8 mouse cellular contexts compared by ENCODE assay signal in genomic region chr6:128363007-128363825, GRCm38 (mm10). TPM values are rescaled to one million over a fixed set of nuclear protein-coding genes. Genes with fewer than 3 reads are reported as not detected.
A peak's percentile ranks its signal among the peaks of the same experiment; 100 is the strongest.
DNase-seq lines count a peak whose midpoint lies in the region; ATAC-seq and TF ChIP-seq lines count a peak whose summit lies in the region.

No protein-coding gene starts in this region.

- H3K27ac ChIP-seq in lung, embryonic 14.5 days (ENCODE audit: low read depth), result peak overlapping the region; percentile 96
- peak overlapping the region; percentile 94 for H3K27ac ChIP-seq in liver, postnatal 0 days (ENCODE audit: low read depth)
- H3K27ac ChIP-seq in stomach, postnatal 0 days (replicated peaks), result peak overlapping the region; percentile 97

- peaks cover 20% of the 10 kb centered on the region for H3K4me1 ChIP-seq in lung, embryonic 14.5 days (ENCODE audit: insufficient read depth)
- H3K4me1 ChIP-seq in liver, postnatal 0 days (ENCODE audit: insufficient read depth), result peaks cover 19% of the 10 kb centered on the region
- H3K4me1 ChIP-seq in stomach, postnatal 0 days (replicated peaks; ENCODE audit: control insufficient read depth, insufficient read depth), result peaks cover 2% of the 10 kb centered on the region; the same call in 1 of the 2 replicates

- no peaks in the 10 kb centered on the region for H3K27me3 ChIP-seq in lung, embryonic 14.5 days (ENCODE audit: insufficient read depth, low read length)
- no peaks in the 10 kb centered on the region for H3K27me3 ChIP-seq in liver, postnatal 0 days (ENCODE audit: insufficient read depth, low read length)
- H3K27me3 ChIP-seq in stomach, postnatal 0 days (ENCODE audit: control insufficient read depth, insufficient read depth, low read length), result no peaks in the 10 kb centered on the region

- TF ChIP-seq CTCF in lung, embryonic 14.5 days (IDR thresholded peaks at IDR 0.05; ENCODE audit: low read depth), result no peak
- TF ChIP-seq CTCF in liver, postnatal 0 days (IDR thresholded peaks at IDR 0.05; ENCODE audit: low read depth), result no peak
- TF ChIP-seq CTCF in stomach, postnatal 0 days (IDR thresholded peaks at IDR 0.05; ENCODE audit: low read depth), result no peak

- peaks cover 48% of the 10 kb centered on the region for H3K36me3 ChIP-seq in lung, embryonic 14.5 days (ENCODE audit: insufficient read depth)
- peaks cover 26% of the 10 kb centered on the region for H3K36me3 ChIP-seq in liver, postnatal 0 days (replicated peaks; ENCODE audit: insufficient read depth, low read length)
- peaks cover 2% of the 10 kb centered on the region for H3K36me3 ChIP-seq in stomach, postnatal 0 days (ENCODE audit: control insufficient read depth, insufficient read depth, low read length)

- peak; percentile 72 for DNase-seq in lung, embryonic 14.5 days
- no peak for DNase-seq in lung, adult 18-20 months
- peak; percentile 20 for DNase-seq in brain, adult 2 months (ENCODE audit: low read depth, low spot score)
- DNase-seq in gonadal fat pad, adult 2 months (ENCODE audit: low read depth), result peak; percentile 80
- no peak for DNase-seq in liver, postnatal 0 days
- DNase-seq in stomach, postnatal 0 days (ENCODE audit: low spot score), result no peak
- no peak for DNase-seq in right cerebral cortex, postnatal 36 days (ENCODE audit: low spot score in 2 of 2)
- DNase-seq in adrenal gland, adult 18-20 months (ENCODE audit: low spot score in 2 of 2), result no peak

- H3K9me3 ChIP-seq in lung, embryonic 14.5 days (ENCODE audit: low read depth, low read length), result no peaks in the 10 kb centered on the region
- H3K9me3 ChIP-seq in liver, postnatal 0 days (ENCODE audit: low read length), result no peaks in the 10 kb centered on the region
- H3K9me3 ChIP-seq in stomach, postnatal 0 days (ENCODE audit: control insufficient read depth, low read length), result no peaks in the 10 kb centered on the region

- ATAC-seq in lung, embryonic 14.5 days (ENCODE audit: insufficient read depth), result peak; percentile 21
- ATAC-seq in liver, postnatal 0 days, result peak; percentile 32
- ATAC-seq in stomach, postnatal 0 days (ENCODE audit: low FRiP score, low TSS enrichment), result no peak; the same call in 1 of the 2 replicates

- peak overlapping the region; percentile 88 for H3K4me3 ChIP-seq in lung, embryonic 14.5 days (ENCODE audit: low read depth, low read length)
- peak overlapping the region; percentile 96 for H3K4me3 ChIP-seq in liver, postnatal 0 days (ENCODE audit: low read depth, low read length)
- H3K4me3 ChIP-seq in stomach, postnatal 0 days (ENCODE audit: low read depth, low read length), result peak overlapping the region; percentile 89

- WGBS in lung, embryonic 14.5 days, result under 1% methylated on average over 43 of the region's 46 CpGs
- 5% methylated on average over 40 of the region's 46 CpGs for WGBS in liver, postnatal 0 days (ENCODE audit: insufficient replicate concordance)
- WGBS in stomach, postnatal 0 days, result under 1% methylated on average over 30 of the region's 46 CpGs

- peak overlapping the region; percentile 83 for H3K4me2 ChIP-seq in lung, embryonic 14.5 days
- H3K4me2 ChIP-seq in liver, postnatal 0 days (ENCODE audit: low read depth, low read length), result peak overlapping the region; percentile 97
- H3K4me2 ChIP-seq in stomach, postnatal 0 days (replicated peaks; ENCODE audit: low read depth), result peak overlapping the region; percentile 87

- no peak for TF ChIP-seq EP300 in liver, postnatal 0 days (IDR thresholded peaks at IDR 0.05; ENCODE audit: low read depth)
- TF ChIP-seq EP300 in stomach, postnatal 0 days (optimal IDR thresholded peaks at IDR 0.05), result no peak

- H3K9ac ChIP-seq in lung, embryonic 14.5 days, result peak overlapping the region; percentile 90
- H3K9ac ChIP-seq in liver, postnatal 0 days (replicated peaks), result peak overlapping the region; percentile 97
- H3K9ac ChIP-seq in stomach, postnatal 0 days (ENCODE audit: low read length), result peak overlapping the region; percentile 91

RNA-seq across cellular contexts. Expression of gene Foxm1, which starts 0.4 kb away (rescaled TPM):
- polyA plus RNA-seq in lung, embryonic 14.5 days (2014; fragmentation: Nextera tagmentation; extraction: Ambion mirVana), result 55.0 and 56.7 TPM in 2 replicates
- 3.0 and 4.5 TPM in 2 replicates for polyA plus RNA-seq in gonadal fat pad, adult 2 months (2012; rRNA removed)
- polyA plus RNA-seq in liver, postnatal 0 days (2015; fragmentation: Nextera tagmentation; extraction: Ambion mirVana), result 5.5 and 5.7 TPM in 2 replicates
- polyA plus RNA-seq in stomach, postnatal 0 days (2015; fragmentation: Nextera tagmentation; extraction: Ambion mirVana), result 5.4 and 5.7 TPM in 2 replicates
- 1 to 10 TPM; 1.8 to 1.9 TPM for total RNA-seq in adrenal gland, adult 18-20 months (2021)

RNA-seq across cellular contexts. Expression of gene Rhno1, which starts 0.5 kb away (rescaled TPM):
- 134 and 144 TPM in 2 replicates for polyA plus RNA-seq in lung, embryonic 14.5 days (2014; fragmentation: Nextera tagmentation; extraction: Ambion mirVana)
- 6.7 and 10.2 TPM in 2 replicates for polyA plus RNA-seq in gonadal fat pad, adult 2 months (2012; rRNA removed)
- polyA plus RNA-seq in liver, postnatal 0 days (2015; fragmentation: Nextera tagmentation; extraction: Ambion mirVana), result 30.0 and 31.3 TPM in 2 replicates
- 39.1 and 41.0 TPM in 2 replicates for polyA plus RNA-seq in stomach, postnatal 0 days (2015; fragmentation: Nextera tagmentation; extraction: Ambion mirVana)
- total RNA-seq in adrenal gland, adult 18-20 months (2021), result 10 to 100 TPM; 13.9 to 15.3 TPM

RNA-seq across cellular contexts. Expression of gene Tulp3, which starts 7.6 kb away (rescaled TPM):
- 22.0 and 23.1 TPM in 2 replicates for polyA plus RNA-seq in lung, embryonic 14.5 days (2014; fragmentation: Nextera tagmentation; extraction: Ambion mirVana)
- polyA plus RNA-seq in gonadal fat pad, adult 2 months (2012; rRNA removed), result 15.5 and 18.7 TPM in 2 replicates
- polyA plus RNA-seq in liver, postnatal 0 days (2015; fragmentation: Nextera tagmentation; extraction: Ambion mirVana), result 0.81 and 1.2 TPM in 2 replicates
- 5.0 and 5.3 TPM in 2 replicates for polyA plus RNA-seq in stomach, postnatal 0 days (2015; fragmentation: Nextera tagmentation; extraction: Ambion mirVana)
- 10 to 100 TPM; 22.0 to 36.4 TPM for total RNA-seq in adrenal gland, adult 18-20 months (2021)

RNA-seq across cellular contexts. Expression of gene Tex52, which starts 12.0 kb away (rescaled TPM):
- 0.21 and 0.35 TPM in 2 replicates for polyA plus RNA-seq in lung, embryonic 14.5 days (2014; fragmentation: Nextera tagmentation; extraction: Ambion mirVana)
- polyA plus RNA-seq in gonadal fat pad, adult 2 months (2012; rRNA removed), result 0.18 and 0.20 TPM in 2 replicates
- polyA plus RNA-seq in liver, postnatal 0 days (2015; fragmentation: Nextera tagmentation; extraction: Ambion mirVana), result not detected in 2 replicates
- polyA plus RNA-seq in stomach, postnatal 0 days (2015; fragmentation: Nextera tagmentation; extraction: Ambion mirVana), result 0.10 and 0.18 TPM in 2 replicates
- not detected for total RNA-seq in adrenal gland, adult 18-20 months (2021)

RNA-seq across cellular contexts. Expression of gene Gm44596, which starts 12.1 kb away (rescaled TPM):
- not detected in 2 replicates for polyA plus RNA-seq in lung, embryonic 14.5 days (2014; fragmentation: Nextera tagmentation; extraction: Ambion mirVana)
- polyA plus RNA-seq in gonadal fat pad, adult 2 months (2012; rRNA removed), result not detected in 2 replicates
- not detected in 2 replicates for polyA plus RNA-seq in liver, postnatal 0 days (2015; fragmentation: Nextera tagmentation; extraction: Ambion mirVana)
- polyA plus RNA-seq in stomach, postnatal 0 days (2015; fragmentation: Nextera tagmentation; extraction: Ambion mirVana), result not detected in 2 replicates
- not detected for total RNA-seq in adrenal gland, adult 18-20 months (2021)

Comparison
In these comparisons a context has a peak if more than half of its experiments do, and no peak if none do; other contexts are left out.
1. DNase-seq: peak in lung, embryonic 14.5 days (single experiment), brain, adult 2 months (single experiment) and gonadal fat pad, adult 2 months (single experiment); none in lung, adult 18-20 months (0 of 2), liver, postnatal 0 days (single experiment), stomach, postnatal 0 days (single experiment), right cerebral cortex, postnatal 36 days (0 of 2) and adrenal gland, adult 18-20 months (0 of 2).
2. Peak in every context shown above with its lines, with median percentiles within 50 percentile points of each other: H3K27ac ChIP-seq, H3K4me2 ChIP-seq, H3K4me3 ChIP-seq and H3K9ac ChIP-seq.